Mouse (Mus musculus) olfactory bulb, adult 2 months (tissue): ENCODE results near the gene Rpusd4. TPM values are rescaled to one million over a fixed set of nuclear protein-coding genes. Genes with fewer than 3 reads are reported as not detected.

ENCODE experiments used
- H3K27ac ChIP-seq: fragments of 200-500 bp; 2 replicates; pipeline ENCODE4 v1.5.1; 2012; ENCODE audit warnings: low read depth, low read length; ENCODE audit not compliant: insufficient read depth
- H3K4me1 ChIP-seq: fragments of 200-500 bp; 2 replicates; pipeline ENCODE4 v1.6.1; 2012; ENCODE audit warnings: low read length; ENCODE audit not compliant: control insufficient read depth, insufficient read depth
- H3K4me3 ChIP-seq: fragments of 200-500 bp; 2 replicates; pipeline ENCODE4 v1.5.1; 2012; ENCODE audit warnings: mild to moderate bottlenecking, low read depth, low read length, moderate library complexity; ENCODE audit not compliant: insufficient read depth
- CTCF ChIP-seq: fragments of 200-500 bp; IDR thresholded peaks from 2 replicates; pipeline ENCODE4 v1.5.1; 2012; ENCODE audit warnings: low read depth, mild to moderate bottlenecking, low read length, moderate library complexity; ENCODE audit not compliant: insufficient read depth
- POLR2A ChIP-seq: fragments of 200-500 bp; IDR thresholded peaks from 2 replicates; pipeline ENCODE4 v1.6.1; 2012; ENCODE audit warnings: mild to moderate bottlenecking, low read depth, low read length, moderate library complexity; ENCODE audit not compliant: insufficient read depth
- WGBS: fragments of 180-500 bp; shearing (Covaris S2); methylation state at CpG from one replicate; pipeline ENCODE4 v1.1.7; 2018; 5-methylcytosine and 5-hydroxymethylcytosine counted together
- polyA plus RNA-seq: library from polyadenylated mRNA; stranded (reverse); fragments of >200 nt; gene quantifications from 2 replicates; pipeline ENCODE4 v1.2.4, GENCODE M21; 2012; ENCODE audit warnings: low replicate concordance; ENCODE audit not compliant: missing spikeins, insufficient read depth, insufficient read length

The Rpusd4 gene
- not detected in 2 replicates for polyA plus RNA-seq

GRCm38 (mm10) chr9:35267146-35267975 lies at the start of gene Rpusd4, which contains the start of gene Fam118b:
Gene Rpusd4 (plus strand): TSS chr9:35267865.
Gene Fam118b (minus strand): TSS chr9:35267805.
- Histone ChIP-seq H3K4me1 (peaks cover 2% of the 10 kb centered on the region; the same call in 1 of the 2 replicates), H3K27ac (peak within 1 kb of the TSS; percentile 58), H3K4me3 (peak within 1 kb of the TSS; percentile 66)
- under 1% methylated on average over 62 of the region's 62 CpGs for WGBS
- no peak for TF ChIP-seq CTCF
- peak; percentile 96 for TF ChIP-seq POLR2A

- WGBS: 61% methylated on average over 1 of the region's 1 CpGs
- Histone ChIP-seq H3K4me3 (no peak overlapping the region), H3K4me1 (no peaks in the 10 kb centered on the region), H3K27ac (no peak overlapping the region)
- TF ChIP-seq POLR2A (no peak), CTCF (no peak)
These were observed 49.7 kb upstream of the Rpusd4 start for GRCm38 (mm10) chr9:35217963-35218362.

- TF ChIP-seq POLR2A: no peak
- no peak for TF ChIP-seq CTCF
- WGBS: 98% methylated on average over 3 of the region's 3 CpGs
- H3K27ac ChIP-seq: no peak overlapping the region
- no peaks in the 10 kb centered on the region for H3K4me1 ChIP-seq
- H3K4me3 ChIP-seq: no peak overlapping the region
These were observed 44.2 kb upstream of the Rpusd4 start for GRCm38 (mm10) chr9:35223466-35223865.

- H3K4me1 ChIP-seq: no peaks in the 10 kb centered on the region
- 95% methylated on average over 3 of the region's 3 CpGs for WGBS
- no peak for TF ChIP-seq CTCF
- TF ChIP-seq POLR2A: no peak
- no peak overlapping the region for H3K27ac ChIP-seq
- no peak overlapping the region for H3K4me3 ChIP-seq
These were observed 39.0 kb upstream of the Rpusd4 start for GRCm38 (mm10) chr9:35228671-35229070.

GRCm38 (mm10) chr9:35235996-35236395 lies 31.7 kb upstream of the Rpusd4 start:
- Histone ChIP-seq H3K4me1 (peaks cover 3% of the 10 kb centered on the region; the same call in 1 of the 2 replicates), H3K27ac (no peak overlapping the region), H3K4me3 (no peak overlapping the region)
- TF ChIP-seq POLR2A: no peak
- TF ChIP-seq CTCF: no peak
- 33% methylated on average over 3 of the region's 3 CpGs for WGBS

GRCm38 (mm10) chr9:35238371-35238770 lies 29.3 kb upstream of the Rpusd4 start:
- no peak for TF ChIP-seq POLR2A
- TF ChIP-seq CTCF: no peak
- Histone ChIP-seq H3K4me3 (no peak overlapping the region), H3K27ac (no peak overlapping the region), H3K4me1 (peaks cover 3% of the 10 kb centered on the region; the same call in 1 of the 2 replicates)
- WGBS: 88% methylated on average over 1 of the region's 1 CpGs

- TF ChIP-seq CTCF (no peak), POLR2A (no peak)
- Histone ChIP-seq H3K4me3 (no peak overlapping the region), H3K27ac (no peak overlapping the region), H3K4me1 (peaks cover 3% of the 10 kb centered on the region; the same call in 1 of the 2 replicates)
- 76% methylated on average over 6 of the region's 6 CpGs for WGBS
These were observed 28.6 kb upstream of the Rpusd4 start for GRCm38 (mm10) chr9:35238915-35239571.

GRCm38 (mm10) chr9:35239734-35240133 lies 27.9 kb upstream of the Rpusd4 start:
- H3K4me1 ChIP-seq: peaks cover 3% of the 10 kb centered on the region; the same call in 1 of the 2 replicates
- 76% methylated on average over 1 of the region's 1 CpGs for WGBS
- no peak overlapping the region for H3K4me3 ChIP-seq
- TF ChIP-seq CTCF (no peak), POLR2A (no peak)
- H3K27ac ChIP-seq: no peak overlapping the region

GRCm38 (mm10) chr9:35247405-35247804 lies 20.3 kb upstream of the Rpusd4 start:
- TF ChIP-seq POLR2A (no peak), CTCF (no peak)
- no peak overlapping the region for H3K27ac ChIP-seq
- no peak overlapping the region for H3K4me3 ChIP-seq
- H3K4me1 ChIP-seq: no peaks in the 10 kb centered on the region; the same call in 1 of the 2 replicates
- WGBS: 98% methylated on average over 2 of the region's 2 CpGs
